Mouse (Mus musculus): ENCODE measurements around the gene Mlph.

GRCm38 (mm10) chr1:90997641-90998040 lies 82.8 kb downstream of the Mlph start:
- no peak for TF ChIP-seq CTCF (IDR thresholded peaks at IDR 0.05; ENCODE audit: control insufficient read depth, insufficient read depth, low read length)
- TF ChIP-seq POLR2A (IDR thresholded peaks at IDR 0.05; ENCODE audit: borderline replicate concordance, control insufficient read depth, low read depth, low read length): no peak

Data from bone marrow, adult 2 months (tissue).